Mouse (Mus musculus) embryonic fibroblast, embryonic 13.5 days (primary cell): ENCODE measurements at regions not wholly inside any gene's neighbourhood (a gene's known extent, or its start where the extent isn't known, plus 50 kb on each side); places are given as distances from the start of the nearest gene placed in this dataset.

Experiments
- CTCF ChIP-seq: IDR thresholded peaks from 2 replicates; pipeline ENCODE4 v1.5.1; 2011; ENCODE audit warnings: mild to moderate bottlenecking, control low read depth, low read length, moderate library complexity, borderline replicate concordance; ENCODE audit not compliant: insufficient read depth
- POLR2A ChIP-seq: IDR thresholded peaks from 2 replicates; pipeline ENCODE4 v1.6.1; 2011; ENCODE audit warnings: low read depth, mild to moderate bottlenecking, control low read depth, low read length, moderate library complexity

- TF ChIP-seq CTCF (no peak), POLR2A (no peak)
These were observed 229.4 kb upstream of the Cd180 start for GRCm38 (mm10) chr13:102463993-102464392.
